Mouse (Mus musculus) embryonic facial prominence, embryonic 14.5 days (tissue): ENCODE data around the gene Gmfb. TPM values are rescaled to one million over a fixed set of nuclear protein-coding genes. Genes with fewer than 3 reads are reported as not detected.
A peak's percentile ranks its signal among the peaks of the same experiment; 100 is the strongest.
"Not testable (repeated sequence)": the region's sequence is repeated elsewhere in the genome, so short reads cannot be mapped to it uniquely, and the experiment has no call there.

Experiments
- ATAC-seq: fragments of 200-750 bp; cut with Nextera tagmentation; 2 replicates; pipeline ENCODE4 v1.8.0; 2017; ENCODE audit warnings: low read depth, moderate number of reproducible peaks, moderate TSS enrichment
- DNase-seq: peaks from one replicate; pipeline ENCODE4 v3.0.0-alpha.2; 2015; ENCODE audit warnings: low spot score
- H3K27ac ChIP-seq: fragments of 300-500 bp; sonication (generic); replicated peaks from 2 replicates; pipeline ENCODE4 v1.5.1; 2014; ENCODE audit warnings: low read depth, mild to moderate bottlenecking, low read length, moderate library complexity
- H3K27me3 ChIP-seq: fragments of 300-500 bp; sonication (generic); replicated peaks from 2 replicates; pipeline ENCODE4 v1.6.1; 2014; ENCODE audit warnings: low read length; ENCODE audit not compliant: control insufficient read depth, insufficient read depth
- H3K36me3 ChIP-seq: fragments of 300-500 bp; sonication (generic); 2 replicates; pipeline ENCODE4 v1.6.1; 2014; ENCODE audit warnings: low read length, mixed read lengths; ENCODE audit not compliant: control insufficient read depth, insufficient read depth
- H3K4me1 ChIP-seq: fragments of 300-500 bp; sonication (generic); 2 replicates; pipeline ENCODE4 v1.6.1; 2014; ENCODE audit warnings: antibody characterized with exemption, low read length; ENCODE audit not compliant: control insufficient read depth, insufficient read depth
- H3K4me2 ChIP-seq: fragments of 300-500 bp; sonication (generic); 2 replicates; pipeline ENCODE4 v1.6.1; 2014; ENCODE audit warnings: low read depth, mild to moderate bottlenecking, low read length, moderate library complexity, mixed read lengths
- H3K4me3 ChIP-seq: fragments of 300-500 bp; sonication (generic); 2 replicates; pipeline ENCODE4 v1.5.1; 2014; ENCODE audit warnings: low read depth, mild to moderate bottlenecking, low read length
- H3K9ac ChIP-seq: fragments of 300-500 bp; sonication (generic); 2 replicates; pipeline ENCODE4 v1.6.1; 2014; ENCODE audit warnings: low read depth, mild to moderate bottlenecking, low read length, moderate library complexity, mixed read lengths
- H3K9me3 ChIP-seq: fragments of 300-500 bp; sonication (generic); 2 replicates; pipeline ENCODE4 v1.6.1; 2016; ENCODE audit warnings: low read length; ENCODE audit not compliant: control insufficient read depth
- WGBS: fragments of 180-500 bp; shearing (Covaris S2); extraction: QIAGEN DNeasy Blood & Tissue Kit; methylation state at CpG from one replicate; pipeline ENCODE4 v1.1.7; 2014; 5-methylcytosine and 5-hydroxymethylcytosine counted together
- polyA plus RNA-seq: library from polyadenylated mRNA; unstranded; fragments of >200 nt; fragmentation: Nextera tagmentation; extraction: Ambion mirVana; gene quantifications from 2 replicates; pipeline ENCODE4 v1.2.1, GENCODE M21; 2014

Gmfb gene
- polyA plus RNA-seq, 1 experiment from 2014 or later, result 85.7 TPM

GRCm38 (mm10) chr14:46832354-46833272 is 10.6 kb upstream of the Gmfb start:
- 8% methylated on average over 31 of the region's 40 CpGs for WGBS

DNA sequence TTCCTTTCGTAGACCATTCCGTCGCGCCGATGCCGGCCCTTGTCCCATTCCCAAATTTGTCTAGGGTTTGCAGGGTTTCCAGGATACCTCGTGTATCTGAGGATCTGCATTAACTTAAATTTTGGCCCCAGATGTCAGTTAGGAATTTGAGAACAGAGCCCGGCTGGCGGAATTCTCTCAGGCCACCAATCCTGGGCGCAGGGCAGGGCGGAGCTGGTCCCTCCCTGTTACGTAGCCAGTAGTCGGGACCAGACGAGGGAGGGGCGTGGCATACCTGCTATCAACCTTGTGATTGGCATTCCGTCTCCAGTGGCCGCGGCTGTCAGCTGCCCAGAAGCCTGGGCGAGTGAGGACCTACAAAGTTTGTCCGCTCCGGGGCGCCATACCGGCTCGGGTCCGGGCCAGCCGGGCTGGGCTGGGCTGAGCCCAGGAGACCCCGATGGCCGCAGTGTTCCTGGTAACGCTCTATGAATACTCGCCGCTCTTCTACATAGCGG is 9.8 kb upstream of the Gmfb start, which contains the start of gene Cgrrf1:
Cgrrf1 (plus strand) TSS at position 289 of the 497 bp plus-strand sequence.
- ATAC-seq, result peak; percentile 98
- H3K36me3 ChIP-seq, result no peaks in the 10 kb centered on the region
- no peaks in the 10 kb centered on the region for H3K9me3 ChIP-seq
- 1% methylated on average over 23 of the region's 32 CpGs for WGBS
- DNase-seq, result peak; percentile 98
- no peaks in the 10 kb centered on the region for H3K27me3 ChIP-seq
- peak within 1 kb of the TSS; percentile 57 for H3K27ac ChIP-seq
- H3K4me2 ChIP-seq, result peak within 1 kb of the TSS; percentile 84
- peak within 1 kb of the TSS; percentile 77 for H3K9ac ChIP-seq
- H3K4me1 ChIP-seq, result 0 out of 2 replicates have a peak, but pooled peaks cover 6% of the 10 kb centered on the region
- H3K4me3 ChIP-seq, result peak within 1 kb of the TSS; percentile 76

More at GRCm38 (mm10) chr14:46832354-46833272, 10.6 kb upstream of the Gmfb start:
- H3K9ac ChIP-seq, result peak overlapping the region; percentile 77
- peak; percentile 44 for DNase-seq
- H3K27ac ChIP-seq, result no peak overlapping the region
- 0 out of 2 replicates have a peak, but pooled peaks cover 6% of the 10 kb centered on the region for H3K4me1 ChIP-seq
- H3K4me2 ChIP-seq, result peak overlapping the region; percentile 84
- peak overlapping the region; percentile 76 for H3K4me3 ChIP-seq
- peak; percentile 70 for ATAC-seq
- H3K9me3 ChIP-seq, result no peaks in the 10 kb centered on the region
- no peaks in the 10 kb centered on the region for H3K36me3 ChIP-seq
- no peaks in the 10 kb centered on the region for H3K27me3 ChIP-seq

GRCm38 (mm10) chr14:46831295-46831694 is 9.3 kb upstream of the Gmfb start:
- 8% methylated on average over 4 of the region's 4 CpGs for WGBS
- DNase-seq (no peak), ATAC-seq (no peak)
- Histone ChIP-seq H3K27me3 (no peaks in the 10 kb centered on the region), H3K4me2 (peak overlapping the region; percentile 84), H3K4me1 (0 out of 2 replicates have a peak, but pooled peaks cover 6% of the 10 kb centered on the region), H3K4me3 (peak overlapping the region; percentile 76), H3K27ac (peak overlapping the region; percentile 57), H3K9me3 (no peaks in the 10 kb centered on the region), H3K36me3 (no peaks in the 10 kb centered on the region), H3K9ac (peak overlapping the region; percentile 77)

- Histone ChIP-seq H3K27me3 (0 out of 2 replicates have a peak, but pooled peaks cover 4% of the 10 kb centered on the region), H3K4me3 (no peak overlapping the region), H3K9ac (no peak overlapping the region), H3K4me2 (no peak overlapping the region), H3K27ac (no peak overlapping the region), H3K4me1 (no peaks in the 10 kb centered on the region), H3K36me3 (no peaks in the 10 kb centered on the region), H3K9me3 (no peaks in the 10 kb centered on the region)
- WGBS, result 50% methylated on average over 1 of the region's 1 CpGs
- ATAC-seq (no peak), DNase-seq (no peak)
Observed at GRCm38 (mm10) chr14:46827430-46827829, 5.4 kb upstream of the Gmfb start.

- H3K9me3 ChIP-seq, result no peaks in the 10 kb centered on the region
- no peak overlapping the region for H3K4me3 ChIP-seq
- DNase-seq (no peak), ATAC-seq (no peak)
- no peak overlapping the region for H3K4me2 ChIP-seq
- H3K27me3 ChIP-seq, result 0 out of 2 replicates have a peak, but pooled peaks cover 4% of the 10 kb centered on the region
- no peak overlapping the region for H3K9ac ChIP-seq
- H3K4me1 ChIP-seq, result peaks cover 13% of the 10 kb centered on the region
- no peak overlapping the region for H3K27ac ChIP-seq
- WGBS, result 74% methylated on average over 2 of the region's 2 CpGs
- no peaks in the 10 kb centered on the region for H3K36me3 ChIP-seq
Observed at GRCm38 (mm10) chr14:46823996-46824395, 2.0 kb upstream of the Gmfb start.

DNA sequence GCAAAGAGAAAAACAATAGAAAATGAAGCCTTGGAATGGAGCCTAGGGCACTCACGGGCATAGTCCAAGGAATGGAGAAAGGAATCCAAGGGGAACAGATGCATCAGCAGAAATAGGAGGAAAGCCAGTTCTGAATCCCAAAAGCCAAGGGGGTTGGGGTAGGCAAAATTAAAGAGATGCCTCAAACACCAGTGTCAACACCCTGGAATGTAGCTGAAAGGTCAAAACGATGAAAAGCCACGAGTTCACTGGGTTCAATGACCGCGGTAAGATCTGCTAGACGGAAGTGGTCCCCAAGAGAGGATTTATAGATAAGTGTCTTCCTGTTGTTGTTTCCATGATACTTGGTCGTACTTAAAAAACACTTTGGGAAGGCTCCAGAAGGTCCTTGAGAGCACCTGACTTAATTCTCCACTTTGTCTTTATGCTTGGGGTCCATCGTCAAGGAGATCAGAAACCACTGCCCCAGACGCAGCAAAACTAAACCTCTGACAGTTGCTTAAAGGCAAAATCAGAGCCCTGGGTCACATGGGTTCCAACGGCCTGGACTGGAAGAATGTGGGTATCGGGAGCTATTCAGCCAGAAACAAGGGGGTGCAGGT is 670 bp downstream of the Gmfb start:
- DNase-seq, result peak; percentile 26
- 0% methylated on average over 11 of the region's 11 CpGs for WGBS
- H3K4me2 ChIP-seq, result peak overlapping the region; percentile 91
- 0 out of 2 replicates have a peak, but pooled peaks cover 4% of the 10 kb centered on the region for H3K27me3 ChIP-seq
- H3K36me3 ChIP-seq, result peaks cover 11% of the 10 kb centered on the region; the same call in 1 of the 2 replicates
- H3K4me3 ChIP-seq, result peak overlapping the region; percentile 81
- peaks cover 13% of the 10 kb centered on the region for H3K4me1 ChIP-seq
- no peak for ATAC-seq
- peak overlapping the region; percentile 91 for H3K27ac ChIP-seq
- no peaks in the 10 kb centered on the region for H3K9me3 ChIP-seq
- peak overlapping the region; percentile 90 for H3K9ac ChIP-seq

DNA sequence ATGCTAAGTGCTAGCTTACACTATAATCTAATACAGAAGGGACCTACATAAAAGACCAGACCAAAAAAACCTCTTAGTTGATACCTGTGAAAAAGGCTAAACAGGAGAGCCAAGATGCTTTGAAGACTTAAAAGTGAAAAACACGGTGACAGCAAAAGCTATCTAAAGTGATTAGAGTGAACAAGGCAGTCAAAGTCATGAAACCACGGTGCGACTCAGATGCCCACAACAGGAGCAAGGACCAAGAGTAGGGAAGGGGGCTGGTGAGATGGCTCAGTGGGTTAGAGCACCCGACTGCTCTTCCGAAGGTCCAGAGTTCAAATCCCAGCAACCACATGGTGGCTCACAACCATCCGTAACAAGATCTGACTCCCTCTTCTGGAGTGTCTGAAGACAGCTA is 2.1 kb downstream of the Gmfb start:
- 97% methylated on average over 5 of the region's 6 CpGs for WGBS

GRCm38 (mm10) chr14:46818743-46819142 is 3.3 kb downstream of the Gmfb start:
- H3K27ac ChIP-seq, result no peak overlapping the region
- 0 out of 2 replicates have a peak, but pooled peaks cover 2% of the 10 kb centered on the region for H3K27me3 ChIP-seq
- ATAC-seq (no peak), DNase-seq (no peak)
- H3K4me2 ChIP-seq, result no peak overlapping the region
- H3K4me3 ChIP-seq, result no peak overlapping the region
- WGBS, result 89% methylated on average over 7 of the region's 7 CpGs
- peaks cover 32% of the 10 kb centered on the region for H3K36me3 ChIP-seq
- H3K9me3 ChIP-seq, result no peaks in the 10 kb centered on the region
- peaks cover 13% of the 10 kb centered on the region for H3K4me1 ChIP-seq
- H3K9ac ChIP-seq, result no peak overlapping the region

More for the DNA sequence above, 2.1 kb downstream of the Gmfb start:
- not testable (repeated sequence) for DNase-seq, H3K9me3 ChIP-seq, H3K27ac ChIP-seq, ATAC-seq, H3K9ac ChIP-seq, H3K27me3 ChIP-seq, H3K4me2 ChIP-seq, H3K4me3 ChIP-seq
- Histone ChIP-seq H3K4me1 (peaks cover 13% of the 10 kb centered on the region), H3K36me3 (peaks cover 23% of the 10 kb centered on the region)
